Mouse (Mus musculus) retina, postnatal 1 day (tissue): ENCODE measurements around the gene Tulp3.
A peak's percentile ranks its signal among the peaks of the same experiment; 100 is the strongest.
"Not testable (repeated sequence)": the region's sequence is repeated elsewhere in the genome, so short reads cannot be mapped to it uniquely, and the experiment has no call there.

ENCODE experiments used
- DNase-seq: peaks from one replicate; pipeline ENCODE4 v3.0.0-alpha.2; 2012

Gene Tulp3

DNA sequence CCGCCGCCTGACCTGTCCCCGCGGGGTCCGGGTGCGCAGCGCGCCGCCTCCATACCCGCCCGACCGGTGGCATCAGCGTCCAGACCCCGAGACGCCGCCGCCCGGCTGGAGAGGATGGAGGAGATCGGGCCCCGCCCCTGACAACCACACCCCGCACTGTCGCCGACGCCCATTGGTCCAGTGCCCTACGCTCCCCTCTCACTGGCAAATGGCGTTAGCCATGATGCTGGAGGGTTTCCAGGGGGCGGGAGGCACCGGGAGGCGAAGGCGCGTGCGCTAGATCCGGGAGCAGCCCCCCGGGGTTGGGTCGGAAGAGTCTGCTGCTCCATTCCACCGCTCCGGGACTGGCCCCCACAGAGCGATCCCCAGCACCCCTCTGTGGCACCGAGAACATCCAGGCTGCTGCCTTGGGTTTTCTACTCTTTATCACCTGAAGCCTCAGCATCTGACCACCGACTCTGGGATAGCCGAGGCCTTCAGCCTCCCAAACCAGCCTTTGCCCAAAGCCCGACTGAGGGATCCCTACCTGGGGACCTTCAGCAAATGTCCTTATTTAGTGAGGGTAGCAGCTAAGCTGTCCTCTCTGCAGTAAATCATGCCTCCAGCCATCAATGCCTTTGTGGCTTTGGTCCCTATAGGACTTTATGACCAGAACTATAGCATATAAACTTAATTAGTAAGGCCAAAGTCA, at the start of gene Tulp3:
TSS of gene Tulp3 (minus strand) at position 126 of the 691 bp plus-strand sequence.
- DNase-seq = peak; percentile 98

DNA sequence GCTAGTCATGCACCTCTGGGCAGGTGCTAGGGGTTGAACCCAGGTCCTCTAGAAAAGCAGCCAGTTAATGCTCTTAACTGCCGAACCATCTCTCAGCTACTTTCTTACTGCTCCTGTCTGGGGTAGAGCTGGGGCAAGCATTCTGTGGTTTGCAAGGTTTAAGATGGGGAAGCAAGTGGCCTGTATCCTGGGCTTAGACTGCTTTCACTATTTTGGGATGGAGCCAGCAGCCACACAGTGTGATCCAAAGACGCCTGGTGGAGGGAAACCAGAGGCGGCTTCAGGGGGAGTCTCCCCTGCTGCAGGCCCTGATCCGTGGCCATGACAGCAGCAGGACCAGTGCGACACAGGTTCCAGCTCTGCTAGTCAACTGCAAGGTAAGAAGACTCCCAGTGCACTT, 49.1 kb upstream of the Tulp3 start:
- no peak for DNase-seq

DNA sequence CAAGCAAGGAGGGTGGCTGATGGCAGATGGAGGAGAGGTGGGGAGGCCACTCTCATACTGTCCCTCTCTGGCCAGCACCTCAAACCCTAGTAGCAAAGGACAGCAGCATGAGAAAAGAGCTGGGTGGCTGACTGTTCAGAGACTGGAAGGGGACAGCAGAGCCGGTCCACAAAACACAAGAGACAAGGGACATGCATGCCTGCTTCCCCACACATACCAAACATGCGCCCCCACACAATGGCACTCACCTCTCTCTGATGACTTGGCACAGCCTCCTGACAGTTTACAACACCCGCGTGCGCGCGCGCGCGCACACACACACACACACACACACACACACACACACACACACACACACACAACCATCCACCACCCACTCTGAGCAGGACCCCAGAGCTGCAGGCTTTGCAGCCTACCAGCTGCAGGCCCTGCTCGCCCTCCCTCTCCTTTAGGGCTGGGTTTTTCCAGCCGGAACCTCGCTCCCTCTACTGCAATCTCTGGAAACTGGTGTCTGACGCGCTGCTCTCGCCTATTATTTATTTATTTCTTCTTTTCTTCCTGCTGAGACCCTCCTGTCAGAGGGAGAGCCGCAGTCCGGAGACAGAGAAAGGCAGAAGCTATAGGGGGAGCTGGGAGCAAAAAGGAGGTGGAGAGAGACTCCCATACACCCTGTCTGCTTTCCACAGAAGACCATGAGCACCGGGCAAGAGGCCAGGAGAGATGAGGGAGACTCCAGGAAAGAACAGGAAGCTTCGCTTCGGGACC, 44.0 kb upstream of the Tulp3 start:
- DNase-seq = peak; percentile 61

DNA sequence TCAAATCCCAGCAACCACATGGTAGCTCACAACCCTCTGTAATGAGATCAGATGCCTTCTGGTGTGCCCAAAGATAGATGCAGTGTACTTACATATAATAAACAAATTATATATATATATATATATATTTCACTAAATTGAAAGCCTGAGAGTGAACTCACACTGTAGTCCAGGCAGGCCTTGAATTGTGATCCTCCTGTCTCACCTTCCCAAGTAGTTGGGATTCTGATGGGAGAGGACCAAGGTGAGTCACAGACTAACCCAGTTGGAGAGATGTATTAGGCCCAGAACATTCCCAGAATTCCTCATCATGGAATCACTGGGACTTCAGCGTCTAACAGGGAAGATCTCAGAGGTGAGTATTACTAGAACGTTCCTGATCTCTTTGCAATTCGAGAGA, 43.3 kb upstream of the Tulp3 start, which contains the start of gene Nrip2:
TSS of gene Nrip2 (plus strand) at position 301 of the 400 bp plus-strand sequence.
- DNase-seq = no peak

DNA sequence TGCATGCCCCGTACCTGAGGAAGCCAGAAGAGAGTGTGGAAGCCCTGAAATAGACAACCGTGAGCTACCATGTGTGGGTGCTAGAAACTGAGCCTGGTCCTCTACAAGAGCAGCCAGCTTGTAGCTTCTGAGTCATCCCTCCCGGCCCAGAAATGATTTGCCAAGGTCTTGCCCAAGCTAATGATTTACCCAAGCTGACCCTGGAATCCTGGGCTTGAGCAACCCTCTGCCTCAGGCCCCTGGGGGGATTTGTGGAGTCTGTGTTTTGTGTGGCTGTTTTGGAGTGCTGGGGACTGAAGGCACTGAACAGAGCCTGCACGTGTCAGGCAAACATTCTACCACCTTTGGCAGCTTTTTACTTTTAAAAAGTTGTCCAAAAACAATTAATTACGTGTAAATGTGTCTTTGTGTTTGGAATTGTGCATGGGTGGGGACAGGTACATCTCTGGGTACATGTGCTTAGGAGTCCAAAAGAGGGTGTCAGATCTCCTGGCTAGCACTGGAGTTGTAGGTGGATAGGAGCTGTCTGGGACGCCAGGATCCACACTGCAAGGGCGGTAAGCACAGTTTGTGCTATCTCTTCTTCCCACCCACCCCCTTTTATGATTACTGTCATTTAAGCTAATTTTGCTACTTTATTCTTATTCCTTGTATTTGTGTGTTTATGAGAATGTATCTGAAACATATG, 42.1 kb upstream of the Tulp3 start:
- DNase-seq = no peak

DNA sequence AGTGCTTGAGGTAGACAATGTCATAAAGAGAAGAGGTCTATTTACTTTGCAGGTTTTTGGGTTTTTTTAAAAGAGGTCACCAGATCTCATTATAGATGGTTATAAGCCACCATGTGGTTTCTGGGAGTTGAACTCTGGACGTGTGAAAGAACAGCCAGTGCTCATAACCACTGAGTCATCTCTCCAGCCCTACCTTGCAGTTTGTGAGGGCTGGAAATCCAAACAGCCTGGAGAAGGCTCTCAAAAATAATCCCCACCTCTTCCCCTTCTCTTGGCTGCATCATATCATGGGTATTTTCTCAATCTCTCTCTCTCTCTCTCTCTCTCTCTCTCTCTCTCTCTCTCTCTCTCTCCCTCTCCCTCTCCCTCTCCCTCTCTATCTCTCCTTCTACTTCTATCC, 35.0 kb upstream of the Tulp3 start:
- DNase-seq = no peak

DNA sequence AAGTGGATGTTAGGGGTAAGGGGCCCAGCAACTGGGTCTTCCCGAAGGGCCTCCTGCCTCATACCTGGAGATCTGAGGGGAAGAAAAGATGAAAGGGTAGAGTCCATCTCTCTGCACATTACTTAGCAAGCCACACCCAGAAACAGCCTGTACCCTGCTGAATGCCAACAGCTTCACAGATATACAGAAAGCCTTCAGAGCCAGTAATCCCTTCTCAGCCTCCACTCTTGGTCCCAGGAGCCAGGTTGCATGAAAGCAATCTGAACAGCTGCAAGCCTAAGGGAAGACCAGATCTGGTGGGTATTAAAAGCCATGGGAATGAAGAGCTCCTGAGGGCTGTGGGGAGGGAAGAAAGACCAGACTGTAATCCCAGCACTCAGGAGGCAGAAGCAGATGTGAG, 33.5 kb upstream of the Tulp3 start:
- DNase-seq = no peak

DNA sequence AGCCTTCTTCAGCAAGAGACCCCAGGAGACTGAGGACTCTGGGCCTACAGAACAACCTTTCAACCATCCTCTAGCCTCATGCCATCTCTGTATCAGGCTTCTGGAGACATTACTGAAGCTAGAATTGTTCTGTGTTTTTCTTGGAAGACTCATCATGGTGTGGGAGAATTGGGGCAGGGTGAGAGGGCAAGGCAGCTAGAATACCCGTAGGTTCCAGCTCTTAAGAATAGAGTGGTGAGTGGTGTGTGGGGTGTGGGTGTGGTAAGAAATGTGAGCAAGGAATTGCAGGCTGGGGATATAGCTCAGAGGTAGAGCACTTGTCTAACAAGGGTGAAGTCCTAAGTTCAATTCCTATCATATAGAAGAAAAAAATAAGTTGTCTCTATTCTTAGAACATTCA, 29.4 kb upstream of the Tulp3 start:
- no peak for DNase-seq

DNA sequence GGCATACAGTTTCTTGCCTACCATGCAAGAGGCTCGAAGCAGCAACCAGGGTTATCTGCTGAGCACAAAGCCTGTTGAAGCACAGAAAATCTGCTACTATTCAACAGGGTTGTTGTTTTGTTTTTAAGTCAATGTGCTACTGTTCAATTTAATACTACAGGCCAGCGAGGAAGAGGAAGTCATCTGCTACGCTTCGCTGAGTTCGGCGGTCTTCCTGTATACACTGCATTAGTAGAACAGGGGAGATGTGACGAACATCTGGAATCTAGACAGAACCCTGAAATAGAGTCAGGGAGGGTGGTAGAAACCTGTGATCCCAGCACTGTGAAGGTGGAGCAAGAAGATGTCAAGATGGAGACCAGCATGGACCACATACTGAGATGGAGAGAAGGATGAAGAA, 28.1 kb upstream of the Tulp3 start:
- DNase-seq = no peak

DNA sequence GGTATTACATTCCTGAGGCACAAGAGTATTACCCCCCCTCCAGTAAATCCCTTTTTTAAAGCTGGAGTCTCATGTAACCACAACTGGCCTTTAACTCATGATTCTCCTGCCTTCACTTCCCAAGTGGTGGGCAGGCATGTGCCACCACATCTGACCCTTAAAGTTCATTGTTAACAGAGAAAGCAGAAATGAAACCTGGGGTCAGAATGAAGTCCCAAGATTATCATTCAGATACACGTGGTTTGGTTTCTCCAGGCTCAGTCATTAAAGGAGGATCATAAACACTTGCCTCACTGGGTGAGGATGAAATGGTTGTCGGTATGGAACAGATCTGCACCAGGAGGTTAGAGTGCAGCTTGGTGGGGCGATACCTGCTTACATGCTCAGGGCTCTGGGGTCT, 25.6 kb upstream of the Tulp3 start:
- no peak for DNase-seq

DNA sequence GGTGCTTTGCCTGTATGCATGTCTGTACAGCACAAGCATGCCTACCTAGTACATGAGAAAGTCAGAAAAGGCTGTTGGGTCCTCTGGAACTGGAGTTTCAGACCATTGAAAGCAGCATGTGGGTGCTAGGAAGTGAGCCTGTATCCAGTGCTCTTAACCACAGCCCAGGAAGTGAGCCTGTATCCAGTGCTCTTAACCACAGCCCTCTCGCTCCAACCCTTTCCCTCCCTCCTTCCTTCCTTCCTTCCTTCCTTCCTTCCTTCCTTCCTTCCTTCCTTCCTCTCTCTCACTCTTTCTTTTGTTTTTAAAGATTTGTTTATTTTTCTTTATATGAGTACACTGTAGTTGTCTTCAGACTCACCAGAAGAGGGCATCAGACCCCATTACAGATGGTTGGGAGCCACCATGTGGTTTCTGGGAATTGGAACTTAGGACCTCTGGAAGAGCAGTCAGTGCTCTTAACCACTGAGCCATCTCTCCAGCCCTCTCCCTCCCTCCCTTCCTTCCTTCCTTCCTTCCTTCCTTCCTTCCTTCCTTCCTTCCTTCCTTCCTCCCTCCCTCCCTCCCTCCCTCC, 25.0 kb upstream of the Tulp3 start:
- not testable (repeated sequence) for DNase-seq

DNA sequence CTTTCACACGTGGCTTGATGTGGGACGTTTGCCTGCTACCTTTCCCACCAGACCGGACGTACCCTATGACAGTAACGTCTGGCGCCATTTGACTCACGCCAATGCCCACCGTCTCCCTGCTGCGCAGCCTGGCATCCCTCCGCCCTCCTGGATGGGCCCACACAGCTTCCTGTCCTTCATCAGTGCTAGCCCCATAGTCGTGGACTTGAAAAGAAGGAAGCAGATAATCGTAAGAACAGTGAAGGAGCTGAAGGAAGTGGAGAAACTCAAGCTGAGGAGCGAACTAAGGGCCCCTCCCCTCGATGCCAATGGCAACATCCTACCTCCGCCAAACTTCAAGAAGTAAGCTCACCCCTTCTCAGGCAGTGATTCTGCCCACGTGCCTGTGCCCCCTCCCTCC, 24.0 kb upstream of the Tulp3 start:
- no peak for DNase-seq

DNA sequence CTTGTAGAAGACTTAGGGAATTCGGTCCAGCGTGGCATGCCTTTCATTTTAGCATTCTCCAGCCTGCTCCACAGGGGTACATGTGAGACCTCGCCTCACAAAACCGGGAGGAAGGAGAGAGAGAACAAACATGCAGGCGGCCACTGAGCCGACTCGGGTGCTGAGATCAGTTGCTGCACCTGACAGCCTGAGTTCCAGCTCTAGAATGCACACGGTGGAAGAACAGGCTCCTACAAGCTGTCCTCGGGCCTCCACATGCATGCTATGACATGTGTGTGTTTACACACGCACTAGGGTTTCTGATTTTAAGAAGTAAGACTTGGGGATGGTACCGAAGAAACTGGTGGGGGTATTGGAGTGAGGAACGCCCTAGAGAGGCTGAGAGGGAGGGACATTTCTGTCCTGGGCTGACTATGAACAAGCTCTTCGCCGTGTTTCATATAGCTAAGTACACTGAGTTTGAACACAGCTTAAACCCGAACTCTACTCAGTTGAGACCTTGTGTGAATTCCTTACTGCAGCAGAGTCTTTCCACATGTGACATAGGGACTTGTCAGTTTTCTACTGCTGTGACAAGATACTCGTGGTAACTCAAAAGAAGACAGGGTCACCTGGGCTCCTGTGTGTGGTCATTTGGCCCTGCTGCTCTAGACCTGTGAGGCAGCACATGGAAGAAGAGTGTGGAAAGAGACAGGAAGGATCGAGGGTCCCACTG, 20.9 kb upstream of the Tulp3 start:
- no peak for DNase-seq

DNA sequence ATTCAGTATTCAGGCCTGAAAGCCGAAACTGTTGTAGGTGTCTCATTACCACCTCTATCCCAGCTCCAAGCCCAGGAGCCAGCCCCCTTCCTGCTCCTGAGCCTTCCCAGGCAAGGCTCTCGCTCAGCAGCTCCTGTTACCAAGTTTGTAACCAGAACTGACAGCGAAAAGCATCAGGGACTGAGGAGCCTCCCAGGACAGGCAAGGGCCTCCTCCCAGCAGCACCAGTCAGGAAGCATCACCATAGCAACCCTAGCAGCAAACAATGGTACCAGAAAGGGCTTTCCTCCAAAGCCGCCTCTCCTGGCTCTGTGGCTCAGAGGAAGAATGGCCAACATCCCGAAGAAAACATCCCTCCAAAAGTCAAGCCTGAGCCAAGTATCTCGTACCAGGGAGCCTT, 19.5 kb upstream of the Tulp3 start, which contains the start of the genes Tex52 and Gm44596:
TSS of gene Tex52 (plus strand) at position 265 of the 400 bp plus-strand sequence.
TSS of gene Gm44596 (plus strand) at position 312 of the 400 bp plus-strand sequence.
- peak; percentile 58 for DNase-seq

DNA sequence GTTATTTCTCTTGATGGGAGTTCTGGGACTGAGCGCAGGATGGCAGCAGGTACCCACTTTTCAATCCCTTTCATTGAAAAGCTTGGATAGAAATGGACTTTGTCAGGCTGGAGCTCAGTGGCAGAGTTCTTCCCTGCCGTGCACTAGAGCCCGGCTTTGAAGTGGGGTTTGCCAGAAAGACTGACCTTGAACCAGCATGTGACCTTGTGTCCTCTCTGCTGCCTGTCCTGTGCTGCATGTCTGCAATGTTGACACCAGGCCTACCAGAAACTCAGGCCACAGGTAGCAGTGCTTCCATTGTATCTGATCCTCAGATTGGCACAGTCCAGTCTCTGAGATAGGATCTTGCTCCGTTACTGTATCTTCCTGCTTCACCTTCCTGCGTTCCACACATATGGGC, 14.4 kb upstream of the Tulp3 start:
- no peak for DNase-seq

DNA sequence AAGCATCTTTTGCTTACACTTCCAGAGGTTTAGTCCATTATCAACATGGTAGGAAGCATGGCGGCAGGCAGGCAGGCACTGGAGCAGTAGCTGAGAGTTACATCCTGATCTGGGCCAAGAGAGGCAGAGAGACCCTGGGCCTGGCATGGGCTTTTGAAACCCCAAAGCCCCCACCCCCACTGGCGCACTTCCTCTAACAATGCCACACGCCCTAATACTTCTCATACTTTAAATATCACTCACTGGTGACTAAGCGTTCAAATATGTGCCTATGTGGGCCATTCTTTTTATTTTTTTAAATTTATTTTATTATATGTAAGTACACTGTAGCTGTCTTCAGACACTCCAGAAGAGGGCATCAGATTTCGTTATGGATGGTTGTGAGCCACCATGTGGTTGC, 10.8 kb upstream of the Tulp3 start:
- DNase-seq = no peak

DNA sequence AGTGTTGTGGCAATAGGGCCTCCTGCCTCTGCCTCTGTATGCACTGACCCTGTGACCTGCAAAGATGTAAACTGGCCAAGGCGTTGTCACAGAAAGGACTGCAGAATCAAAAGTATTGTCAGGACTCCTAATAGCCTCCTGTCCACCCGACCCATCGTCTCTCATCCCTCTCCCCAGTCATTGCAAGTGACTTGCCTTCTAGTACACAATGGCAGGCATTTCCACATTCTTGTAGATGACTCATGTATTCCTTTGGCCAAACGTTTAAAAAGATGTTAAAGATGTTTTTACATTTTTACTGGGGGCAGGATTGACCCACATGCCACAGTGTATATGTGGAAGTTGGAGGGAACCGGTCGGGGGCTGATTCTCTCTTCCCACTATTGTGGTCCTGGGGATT, 9.1 kb upstream of the Tulp3 start:
- DNase-seq = no peak

DNA sequence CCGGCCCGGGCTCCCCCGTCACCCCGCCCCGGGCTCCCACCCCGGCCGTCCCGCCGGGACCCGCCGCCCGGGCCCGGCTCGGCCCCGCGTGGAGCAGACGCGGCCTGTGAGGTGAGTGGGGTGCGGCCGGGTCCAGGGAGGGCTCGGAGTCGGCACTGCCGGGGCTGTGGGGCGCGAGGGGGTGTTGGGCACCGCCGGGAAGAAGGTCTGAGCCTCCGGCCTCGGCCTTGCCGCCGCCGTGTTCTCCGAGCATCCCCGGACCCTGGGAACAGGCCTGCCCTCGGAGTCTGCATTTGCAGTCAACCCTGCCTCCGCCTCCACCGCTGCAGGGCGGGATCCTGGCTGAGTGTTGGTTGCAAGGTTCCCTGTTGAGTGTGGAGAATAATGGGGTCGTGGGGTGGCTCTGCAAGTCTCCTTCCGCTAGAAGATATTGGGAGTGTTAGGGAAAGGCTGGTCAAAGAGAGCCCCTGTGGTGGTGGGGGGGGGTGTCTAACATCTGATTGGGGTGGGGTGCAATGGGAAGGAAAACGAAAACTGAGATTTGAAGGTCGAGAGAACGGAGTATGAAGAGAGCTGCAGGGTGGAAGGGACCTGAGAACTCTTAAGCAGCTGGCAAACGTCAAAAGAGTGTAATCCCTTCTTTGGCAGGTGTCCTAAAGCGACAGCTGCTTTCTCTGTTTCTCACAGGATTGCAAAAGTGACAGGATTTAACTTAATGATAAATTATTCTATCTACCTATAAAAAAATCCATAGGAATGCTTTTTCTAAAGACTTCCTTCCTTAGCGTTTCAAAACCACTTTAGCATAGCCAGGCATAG, 7.6 kb upstream of the Tulp3 start:
- peak; percentile 57 for DNase-seq

DNA sequence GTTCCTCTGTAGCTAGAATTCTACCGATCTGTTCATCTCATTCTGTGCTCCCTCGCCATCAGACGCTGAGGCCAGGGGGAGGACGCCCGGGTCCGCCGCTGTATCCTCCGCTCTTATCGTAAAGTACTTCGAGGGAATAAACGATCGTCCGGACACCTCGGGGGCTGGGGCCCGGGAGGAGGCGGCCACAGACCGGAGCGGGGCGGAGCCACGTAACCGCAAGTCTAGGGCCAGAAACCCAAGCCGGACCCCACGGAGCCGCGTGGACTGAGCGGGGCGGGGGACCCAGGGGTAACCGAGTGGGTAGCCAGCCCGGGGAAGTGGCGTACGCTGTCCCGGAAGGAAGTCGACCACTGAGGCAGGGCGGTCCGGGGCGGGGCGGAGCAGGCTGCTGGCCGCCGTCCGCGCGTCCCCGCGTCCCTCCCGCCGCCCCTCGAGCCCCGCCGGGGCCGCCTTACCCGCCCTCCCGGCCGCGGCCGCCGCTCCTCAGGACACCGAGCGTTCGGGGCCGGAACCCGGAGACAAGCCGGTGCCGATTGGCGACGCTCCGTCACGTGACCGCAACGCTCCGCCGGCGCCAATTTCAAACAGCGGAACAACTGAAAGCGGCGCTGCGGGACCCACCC, 6.8 kb upstream of the Tulp3 start, which contains the start of the genes Rhno1 and Foxm1:
TSS of gene Rhno1 (minus strand) at position 531 of the 626 bp plus-strand sequence.
TSS of gene Foxm1 (plus strand) at position 587 of the 626 bp plus-strand sequence.
- peak; percentile 91 for DNase-seq

DNA sequence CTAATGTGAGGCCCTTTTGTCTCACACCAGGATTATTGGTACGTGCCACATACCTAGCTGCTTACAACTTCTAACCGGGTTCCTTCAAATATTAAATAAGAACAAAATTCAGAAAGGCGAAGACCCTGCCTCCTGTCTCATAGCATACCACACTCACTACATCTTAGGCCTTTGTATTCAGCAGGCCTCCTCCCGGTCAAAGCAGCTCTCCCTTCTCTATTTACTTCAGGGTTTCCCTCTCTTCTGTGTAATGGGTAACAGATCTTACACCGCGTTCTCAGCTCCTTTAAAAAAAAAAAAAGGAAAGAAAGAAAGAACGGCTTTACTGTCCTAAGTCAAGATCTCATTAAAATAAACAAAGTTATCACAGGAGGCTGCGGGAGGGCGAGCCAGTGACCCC, 6.2 kb upstream of the Tulp3 start:
- DNase-seq = no peak

DNA sequence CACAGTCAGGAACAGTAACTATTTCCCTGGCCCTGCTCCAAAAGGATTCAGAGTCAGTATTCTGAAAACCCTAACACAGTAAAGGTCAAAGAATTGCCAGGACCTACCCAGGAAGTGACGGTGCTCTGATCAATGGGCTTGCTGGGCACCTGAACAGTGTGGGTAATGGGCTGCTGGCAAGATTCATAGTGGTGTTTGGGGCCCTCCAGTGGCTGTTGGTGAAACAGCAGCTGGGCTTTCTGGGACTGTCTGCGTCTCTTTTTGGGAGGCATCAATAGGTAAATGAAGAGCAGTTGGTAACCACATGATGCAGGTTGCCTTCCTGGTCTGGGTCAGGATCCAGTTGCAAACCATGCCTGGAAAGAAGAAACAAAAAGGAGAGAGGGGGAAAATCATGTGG, 3.3 kb upstream of the Tulp3 start:
- DNase-seq = peak; percentile 77
